Mouse (Mus musculus): ENCODE measurements at regions not wholly inside any gene's neighbourhood (a gene's known extent, or its start where the extent isn't known, plus 50 kb on each side); places are given as distances from the start of the nearest gene placed in this dataset.

DNA sequence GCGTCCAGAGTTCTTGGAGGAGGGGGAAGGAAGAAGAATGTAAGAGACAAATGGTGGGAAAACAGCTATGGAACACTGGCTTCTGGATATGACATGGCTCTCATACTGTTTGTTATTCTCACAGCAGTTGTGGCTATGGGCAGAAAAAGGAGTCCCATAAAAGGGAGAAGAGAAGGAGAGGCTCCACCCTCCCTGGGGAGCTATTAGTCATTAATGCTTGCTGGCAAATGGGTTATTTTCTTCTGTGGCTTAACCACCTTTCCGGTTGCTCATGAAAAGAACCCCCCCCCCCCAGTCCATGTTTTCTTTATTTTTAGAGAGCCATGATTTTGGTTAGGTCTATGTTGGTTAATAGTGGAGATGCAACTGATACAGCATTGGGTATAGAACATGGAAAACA is 253.9 kb upstream of the Noct start:
- no peak for DNase-seq
- no peak overlapping the region for H3K4me3 ChIP-seq (replicated peaks)
- H3K4me2 ChIP-seq = no peak overlapping the region
- H3K27ac ChIP-seq = no peak overlapping the region
- no peaks in the 10 kb centered on the region for H3K27me3 ChIP-seq
- H3K36me3 ChIP-seq = no peaks in the 10 kb centered on the region
- no peak for ATAC-seq (ENCODE audit: low read depth)
- WGBS (ENCODE audit: insufficient replicate concordance) = 51% methylated on average over 2 of the region's 2 CpGs
- H3K9me3 ChIP-seq (replicated peaks) = no peaks in the 10 kb centered on the region
- H3K9ac ChIP-seq = no peak overlapping the region
- no peaks in the 10 kb centered on the region for H3K4me1 ChIP-seq (replicated peaks)

DNA sequence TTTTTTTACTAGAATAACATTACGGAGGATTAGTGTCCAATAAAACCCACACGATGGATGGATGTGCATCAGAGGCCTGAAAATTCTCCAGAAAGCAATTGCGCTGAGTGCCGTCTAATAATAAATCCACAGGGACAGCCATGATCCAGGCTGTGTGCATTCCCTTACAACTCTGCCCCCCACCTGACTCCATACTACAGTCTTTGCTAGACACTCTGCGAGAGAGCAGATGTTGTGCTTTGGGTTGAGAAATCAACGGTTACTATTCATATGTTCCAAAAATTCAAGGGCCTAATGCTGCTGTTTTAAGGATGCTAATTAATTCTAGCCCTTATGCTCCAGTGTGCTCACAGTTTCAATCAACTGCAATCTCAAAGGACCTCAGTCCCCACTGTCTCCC is 251.2 kb upstream of the Noct start:
- no peak for ATAC-seq (ENCODE audit: low read depth)
- H3K36me3 ChIP-seq = no peaks in the 10 kb centered on the region
- WGBS (ENCODE audit: insufficient replicate concordance) = 84% methylated on average over 6 of the region's 6 CpGs
- no peak overlapping the region for H3K4me2 ChIP-seq
- no peak for DNase-seq
- no peak overlapping the region for H3K27ac ChIP-seq
- H3K9me3 ChIP-seq (replicated peaks) = no peaks in the 10 kb centered on the region
- no peak overlapping the region for H3K9ac ChIP-seq
- H3K27me3 ChIP-seq = no peaks in the 10 kb centered on the region
- H3K4me1 ChIP-seq (replicated peaks) = no peaks in the 10 kb centered on the region
- no peak overlapping the region for H3K4me3 ChIP-seq (replicated peaks)

DNA sequence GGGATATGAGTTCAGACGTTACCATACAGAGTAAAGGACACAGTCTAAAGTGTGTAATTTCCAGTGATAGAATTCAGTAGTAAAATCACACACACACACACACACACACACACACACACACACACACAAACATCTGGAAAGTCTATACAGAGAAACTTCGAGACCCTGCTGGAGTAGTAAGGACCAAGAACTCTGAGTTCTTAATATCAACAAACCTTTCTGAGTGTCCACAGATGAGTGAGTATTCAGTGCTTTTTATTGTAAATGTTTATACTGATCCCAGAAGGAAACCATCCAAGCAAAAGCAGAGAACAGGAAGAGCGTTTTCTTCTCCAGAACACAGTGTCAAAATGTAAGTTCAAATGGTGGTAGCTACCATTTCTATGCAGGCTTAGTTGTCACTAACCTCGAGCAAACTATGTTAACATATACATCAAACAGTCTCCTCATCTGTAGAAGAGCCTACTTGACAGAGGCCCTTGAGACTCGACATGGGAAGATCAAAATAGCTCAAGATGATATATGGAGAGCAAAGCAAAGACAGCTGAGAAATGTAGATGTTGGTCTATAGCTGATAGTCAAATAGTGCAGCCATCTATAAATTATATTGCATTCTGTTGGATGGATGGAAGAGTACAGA is 248.0 kb upstream of the Noct start:
- no peaks in the 10 kb centered on the region for H3K36me3 ChIP-seq
- H3K27ac ChIP-seq = no peak overlapping the region
- ATAC-seq (ENCODE audit: low read depth) = no peak
- no peak overlapping the region for H3K4me3 ChIP-seq (replicated peaks)
- H3K9me3 ChIP-seq (replicated peaks) = no peaks in the 10 kb centered on the region
- H3K4me1 ChIP-seq (replicated peaks) = no peaks in the 10 kb centered on the region
- no peak for DNase-seq
- no peak overlapping the region for H3K4me2 ChIP-seq
- no peaks in the 10 kb centered on the region for H3K27me3 ChIP-seq
- H3K9ac ChIP-seq = no peak overlapping the region
- 46% methylated on average over 5 of the region's 5 CpGs for WGBS (ENCODE audit: insufficient replicate concordance)

DNA sequence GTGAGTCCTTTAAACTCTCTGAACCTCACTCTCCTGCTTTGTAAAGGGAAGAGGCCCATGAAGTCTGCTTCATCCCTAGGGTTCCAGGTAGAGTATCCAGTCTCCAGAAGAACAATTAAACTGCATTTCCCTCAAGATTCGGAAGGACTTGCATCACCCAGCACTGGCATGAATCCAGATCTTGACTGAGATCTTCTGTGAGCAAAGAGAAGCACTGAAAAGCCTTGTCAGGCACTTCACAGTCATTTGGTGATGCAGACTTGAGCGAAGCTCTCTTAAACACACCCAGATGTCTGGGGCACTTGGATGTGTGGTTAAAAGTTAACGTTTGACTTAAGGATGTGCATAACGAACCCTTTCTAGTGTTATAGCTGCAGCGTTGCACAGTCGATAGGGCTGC is 247.4 kb upstream of the Noct start:
- ATAC-seq (ENCODE audit: low read depth) = no peak
- H3K9ac ChIP-seq = no peak overlapping the region
- WGBS (ENCODE audit: insufficient replicate concordance) = 76% methylated on average over 6 of the region's 6 CpGs

DNA sequence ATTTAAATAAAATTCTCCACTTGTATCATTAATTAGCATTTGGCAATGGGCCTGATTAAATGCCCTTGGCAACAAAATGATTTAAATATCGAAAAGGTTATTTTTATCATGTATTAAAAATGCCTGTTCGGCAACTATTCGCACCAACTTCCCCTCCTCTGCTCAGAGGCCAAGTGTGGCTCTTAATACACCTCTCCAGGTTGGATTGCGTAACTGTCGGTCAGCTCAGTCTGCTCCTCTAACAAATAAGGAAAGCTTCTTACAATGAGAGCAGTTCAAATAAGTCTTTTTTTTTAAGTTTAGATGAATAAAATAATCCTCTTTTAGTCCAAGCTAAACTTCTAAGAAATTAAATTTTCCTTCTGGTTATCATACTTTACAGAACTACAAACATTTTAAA is 245.6 kb upstream of the Noct start:
- H3K9ac ChIP-seq = no peak overlapping the region
- no peaks in the 10 kb centered on the region for H3K9me3 ChIP-seq (replicated peaks)
- no peak overlapping the region for H3K4me2 ChIP-seq
- DNase-seq = no peak
- H3K4me3 ChIP-seq (replicated peaks) = no peak overlapping the region
- 69% methylated on average over 5 of the region's 5 CpGs for WGBS (ENCODE audit: insufficient replicate concordance)
- ATAC-seq (ENCODE audit: low read depth) = no peak
- no peaks in the 10 kb centered on the region for H3K27me3 ChIP-seq
- no peaks in the 10 kb centered on the region for H3K36me3 ChIP-seq
- H3K4me1 ChIP-seq (replicated peaks) = no peaks in the 10 kb centered on the region
- H3K27ac ChIP-seq = no peak overlapping the region

More for the DNA sequence above, 247.4 kb upstream of the Noct start:
- DNase-seq = no peak
- no peak overlapping the region for H3K4me2 ChIP-seq
- H3K4me1 ChIP-seq (replicated peaks) = no peaks in the 10 kb centered on the region
- H3K27me3 ChIP-seq = no peaks in the 10 kb centered on the region
- no peaks in the 10 kb centered on the region for H3K36me3 ChIP-seq
- H3K27ac ChIP-seq = no peak overlapping the region
- H3K9me3 ChIP-seq (replicated peaks) = no peaks in the 10 kb centered on the region
- H3K4me3 ChIP-seq (replicated peaks) = no peak overlapping the region

DNA sequence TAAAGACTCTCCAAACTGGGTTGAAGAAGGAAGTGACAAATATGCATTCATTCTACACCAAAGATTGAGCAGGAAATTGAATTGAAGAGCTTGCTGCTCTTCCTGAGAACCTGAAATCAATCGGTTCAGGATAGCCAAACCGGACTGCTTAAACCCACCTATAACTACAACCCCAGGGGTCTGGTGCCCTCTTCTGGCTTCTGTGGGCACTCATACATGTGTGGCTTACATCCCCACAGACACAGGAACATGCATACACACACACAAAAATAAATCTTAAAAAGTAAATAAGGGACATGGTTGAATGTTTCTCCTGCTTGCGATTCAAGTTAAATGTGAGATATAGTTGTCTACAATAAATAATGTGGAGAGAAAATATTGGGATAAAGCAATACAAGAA is 244.7 kb upstream of the Noct start:
- ATAC-seq (ENCODE audit: low read depth) (no peak), DNase-seq (no peak)
- Histone ChIP-seq H3K4me2 (no peak overlapping the region), H3K4me3 (replicated peaks) (no peak overlapping the region), H3K9me3 (replicated peaks) (no peaks in the 10 kb centered on the region), H3K27ac (no peak overlapping the region), H3K27me3 (no peaks in the 10 kb centered on the region), H3K4me1 (replicated peaks) (no peaks in the 10 kb centered on the region), H3K36me3 (no peaks in the 10 kb centered on the region), H3K9ac (no peak overlapping the region)
- WGBS (ENCODE audit: insufficient replicate concordance) = 69% methylated on average over 3 of the region's 3 CpGs

DNA sequence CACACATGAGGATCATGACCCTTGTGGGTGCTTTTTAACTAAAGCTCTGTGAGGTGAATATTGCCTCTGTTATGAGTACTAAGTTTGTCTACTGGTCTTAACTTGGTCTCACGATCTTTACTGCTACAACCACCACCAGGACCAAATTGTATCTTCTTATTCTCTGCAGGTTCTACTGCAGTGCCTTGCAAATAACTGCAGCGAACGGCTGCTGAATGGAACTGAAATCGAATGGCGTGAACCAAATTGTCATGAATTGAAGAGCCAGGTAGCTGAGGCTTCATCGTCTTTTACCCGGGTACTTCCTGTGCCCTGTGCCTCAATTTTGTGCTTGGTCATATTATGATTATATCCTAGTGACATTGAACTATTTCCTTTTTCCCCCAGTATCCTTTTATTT is 242.5 kb upstream of the Noct start:
- Histone ChIP-seq H3K36me3 (no peaks in the 10 kb centered on the region), H3K27me3 (no peaks in the 10 kb centered on the region), H3K27ac (no peak overlapping the region), H3K4me3 (replicated peaks) (no peak overlapping the region), H3K4me2 (no peak overlapping the region), H3K9ac (no peak overlapping the region), H3K4me1 (replicated peaks) (no peaks in the 10 kb centered on the region), H3K9me3 (replicated peaks) (no peaks in the 10 kb centered on the region)
- WGBS (ENCODE audit: insufficient replicate concordance) = 73% methylated on average over 7 of the region's 7 CpGs
- ATAC-seq (ENCODE audit: low read depth) = no peak
- no peak for DNase-seq

DNA sequence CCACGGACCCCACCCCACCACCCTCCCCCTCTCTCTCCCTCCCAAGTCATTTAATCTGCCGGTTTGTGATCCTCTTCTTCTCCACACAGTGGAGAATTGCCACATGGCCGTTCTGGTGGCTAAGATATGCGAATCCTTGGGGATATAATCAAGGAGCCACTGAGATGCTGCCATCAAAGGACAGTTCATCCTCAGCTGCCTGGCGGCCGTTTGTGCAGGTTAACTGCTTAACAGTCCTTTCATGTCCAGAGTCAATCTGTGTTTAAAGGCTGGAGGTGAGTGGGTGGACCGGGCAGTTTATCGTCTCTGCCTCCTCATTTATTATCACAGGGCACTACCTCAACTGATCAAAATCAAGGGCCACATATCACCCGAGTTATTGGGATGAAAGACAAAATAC is 241.6 kb upstream of the Noct start:
- H3K36me3 ChIP-seq = no peaks in the 10 kb centered on the region
- no peak overlapping the region for H3K27ac ChIP-seq
- H3K4me3 ChIP-seq (replicated peaks) = no peak overlapping the region
- H3K4me1 ChIP-seq (replicated peaks) = no peaks in the 10 kb centered on the region
- DNase-seq = no peak
- WGBS (ENCODE audit: insufficient replicate concordance) = 53% methylated on average over 9 of the region's 9 CpGs
- no peak overlapping the region for H3K4me2 ChIP-seq
- no peak for ATAC-seq (ENCODE audit: low read depth)
- H3K27me3 ChIP-seq = no peaks in the 10 kb centered on the region
- no peaks in the 10 kb centered on the region for H3K9me3 ChIP-seq (replicated peaks)
- no peak overlapping the region for H3K9ac ChIP-seq

DNA sequence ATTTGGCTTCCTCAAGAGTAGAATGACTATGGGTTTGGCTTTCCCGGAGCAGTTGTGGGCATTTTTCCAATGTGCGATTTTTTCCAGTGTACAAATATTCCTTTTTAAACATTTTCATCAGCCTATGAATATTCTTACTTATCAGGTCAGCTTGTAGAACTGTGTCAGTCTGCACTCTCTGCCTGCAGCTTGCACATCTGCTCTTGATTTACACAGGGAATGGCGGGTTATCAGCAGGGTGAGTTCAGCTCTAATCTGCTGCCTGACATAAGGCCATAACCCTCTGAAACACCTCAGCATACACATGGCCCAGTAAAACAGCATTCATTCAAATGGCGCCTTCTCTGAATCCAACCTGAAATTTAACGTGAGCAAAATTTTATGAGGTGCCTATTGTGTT is 241.1 kb upstream of the Noct start:
- H3K4me1 ChIP-seq (replicated peaks) = no peaks in the 10 kb centered on the region
- WGBS (ENCODE audit: insufficient replicate concordance) = 56% methylated on average over 5 of the region's 5 CpGs
- no peak for DNase-seq

DNA sequence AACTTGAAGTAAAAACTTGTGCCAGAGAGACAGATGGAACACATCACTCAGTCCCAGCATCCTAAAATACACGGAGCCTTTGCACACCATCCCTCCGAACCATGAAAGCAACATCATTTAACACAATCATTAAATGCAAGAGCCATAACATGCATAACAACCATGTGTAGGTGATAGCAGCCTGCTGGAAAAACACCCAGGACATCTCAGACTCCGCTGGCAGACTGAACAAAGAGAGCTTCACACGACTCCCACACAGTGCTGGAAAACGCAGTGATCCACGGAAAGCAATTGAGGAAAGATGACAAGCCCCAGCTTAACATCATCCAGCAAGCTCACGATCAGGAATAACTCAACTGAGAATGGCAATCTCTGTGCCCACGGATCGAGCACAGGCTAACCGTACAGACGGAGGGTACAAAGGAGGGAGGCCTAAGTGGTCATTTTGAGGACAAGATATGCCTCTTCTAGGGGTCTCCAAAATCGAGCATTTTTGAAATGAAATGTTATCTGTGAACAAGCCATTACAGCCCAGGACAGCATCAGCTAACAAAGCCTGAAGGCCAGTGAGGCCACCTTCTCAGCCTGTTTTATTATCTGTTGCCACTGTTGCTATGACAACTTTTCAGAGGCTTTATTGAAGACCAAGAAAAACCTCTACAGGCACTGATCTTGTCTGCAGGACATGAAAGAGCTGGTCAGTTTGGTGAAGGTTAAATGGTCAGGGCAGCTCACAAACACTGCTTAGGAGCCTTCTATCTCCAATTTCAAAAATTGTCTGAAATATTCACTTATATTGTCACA is 240.1 kb upstream of the Noct start:
- Histone ChIP-seq H3K4me2 (no peak overlapping the region), H3K4me3 (replicated peaks) (no peak overlapping the region), H3K27me3 (no peaks in the 10 kb centered on the region), H3K4me1 (replicated peaks) (no peaks in the 10 kb centered on the region), H3K9ac (no peak overlapping the region), H3K9me3 (replicated peaks) (no peaks in the 10 kb centered on the region), H3K36me3 (no peaks in the 10 kb centered on the region), H3K27ac (no peak overlapping the region)
- no peak for DNase-seq
- no peak for ATAC-seq (ENCODE audit: low read depth)
- WGBS (ENCODE audit: insufficient replicate concordance) = 64% methylated on average over 12 of the region's 12 CpGs

More for the DNA sequence above, 241.1 kb upstream of the Noct start:
- no peak for ATAC-seq (ENCODE audit: low read depth)
- H3K9me3 ChIP-seq (replicated peaks) = no peaks in the 10 kb centered on the region
- no peak overlapping the region for H3K4me2 ChIP-seq
- no peak overlapping the region for H3K9ac ChIP-seq
- no peaks in the 10 kb centered on the region for H3K36me3 ChIP-seq
- H3K27ac ChIP-seq = no peak overlapping the region
- H3K4me3 ChIP-seq (replicated peaks) = no peak overlapping the region
- H3K27me3 ChIP-seq = no peaks in the 10 kb centered on the region

DNA sequence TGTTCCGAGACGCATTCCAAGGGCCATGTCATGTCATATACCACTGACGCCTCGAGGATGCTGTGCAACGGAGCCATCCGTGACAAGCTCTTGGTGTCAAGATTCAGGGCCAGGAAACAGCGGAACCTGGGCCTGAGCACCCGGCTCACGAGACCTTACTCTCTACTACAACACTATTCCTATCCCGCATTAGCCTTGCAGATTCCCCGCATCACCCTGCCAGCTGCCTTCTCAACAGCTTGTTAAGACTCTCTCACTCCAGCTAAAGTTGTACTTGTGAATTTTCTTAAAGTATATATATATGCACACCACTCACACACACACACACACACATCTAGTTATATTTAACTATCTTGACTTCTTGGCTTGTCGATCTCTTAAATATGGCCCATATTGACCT is 236.4 kb upstream of the Noct start:
- Histone ChIP-seq H3K9ac (no peak overlapping the region), H3K9me3 (replicated peaks) (no peaks in the 10 kb centered on the region), H3K4me1 (replicated peaks) (no peaks in the 10 kb centered on the region), H3K4me2 (no peak overlapping the region), H3K4me3 (replicated peaks) (no peak overlapping the region), H3K36me3 (no peaks in the 10 kb centered on the region), H3K27me3 (no peaks in the 10 kb centered on the region), H3K27ac (no peak overlapping the region)
- 84% methylated on average over 12 of the region's 12 CpGs for WGBS (ENCODE audit: insufficient replicate concordance)
- no peak for DNase-seq
- no peak for ATAC-seq (ENCODE audit: low read depth)

DNA sequence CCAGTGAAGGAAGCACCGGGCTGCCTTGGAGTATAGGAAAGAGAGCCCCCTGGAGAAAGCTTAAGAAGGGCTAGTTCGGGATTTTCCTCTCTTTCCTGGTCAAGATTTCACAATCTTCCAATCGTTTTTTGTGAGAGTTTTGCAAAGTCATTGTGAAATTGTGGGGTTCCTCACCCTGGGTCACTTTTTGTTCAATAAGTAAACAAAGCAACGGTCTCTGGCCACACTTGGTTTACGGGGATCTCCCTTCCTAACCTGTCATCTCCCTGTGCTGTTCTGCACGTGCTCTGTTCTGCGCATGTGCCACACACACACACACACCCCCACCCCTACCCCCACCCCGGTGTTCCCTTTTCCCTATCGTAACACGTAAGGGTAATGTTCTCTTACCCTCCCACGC is 233.4 kb upstream of the Noct start:
- DNase-seq (no peak), ATAC-seq (ENCODE audit: low read depth) (no peak)
- WGBS (ENCODE audit: insufficient replicate concordance) = 64% methylated on average over 11 of the region's 11 CpGs
- no peak overlapping the region for H3K27ac ChIP-seq
- H3K9ac ChIP-seq = no peak overlapping the region
- no peaks in the 10 kb centered on the region for H3K27me3 ChIP-seq
- H3K4me3 ChIP-seq (replicated peaks) = no peak overlapping the region
- H3K9me3 ChIP-seq (replicated peaks) = no peaks in the 10 kb centered on the region
- H3K4me1 ChIP-seq (replicated peaks) = no peaks in the 10 kb centered on the region
- H3K36me3 ChIP-seq = no peaks in the 10 kb centered on the region
- H3K4me2 ChIP-seq = no peak overlapping the region
